Mouse (Mus musculus) embryonic fibroblast, embryonic 13.5 days (primary cell): ENCODE results near the gene Arl6ip4.

ENCODE experiments used
- CTCF ChIP-seq: IDR thresholded peaks from 2 replicates; pipeline ENCODE4 v1.5.1; 2011; ENCODE audit warnings: mild to moderate bottlenecking, control low read depth, low read length, moderate library complexity, borderline replicate concordance; ENCODE audit not compliant: insufficient read depth
- POLR2A ChIP-seq: IDR thresholded peaks from 2 replicates; pipeline ENCODE4 v1.6.1; 2011; ENCODE audit warnings: low read depth, mild to moderate bottlenecking, control low read depth, low read length, moderate library complexity

GRCm38 (mm10) chr5:124114276-124115025 lies 1.4 kb upstream of the Arl6ip4 start:
- TF ChIP-seq CTCF (no peak), POLR2A (no peak)
